Mouse (Mus musculus) cerebellum, adult (tissue): ENCODE data around the gene Rad21l.

Source experiments
- ATAC-seq: cut with Nextera tagmentation; 2 replicates; pipeline ENCODE4 v1.9.2; 2017; ENCODE audit warnings: mild to moderate bottlenecking, moderate library complexity, mixed read lengths; ENCODE audit not compliant: insufficient number of reproducible peaks, low FRiP score, low TSS enrichment

The Rad21l gene

DNA sequence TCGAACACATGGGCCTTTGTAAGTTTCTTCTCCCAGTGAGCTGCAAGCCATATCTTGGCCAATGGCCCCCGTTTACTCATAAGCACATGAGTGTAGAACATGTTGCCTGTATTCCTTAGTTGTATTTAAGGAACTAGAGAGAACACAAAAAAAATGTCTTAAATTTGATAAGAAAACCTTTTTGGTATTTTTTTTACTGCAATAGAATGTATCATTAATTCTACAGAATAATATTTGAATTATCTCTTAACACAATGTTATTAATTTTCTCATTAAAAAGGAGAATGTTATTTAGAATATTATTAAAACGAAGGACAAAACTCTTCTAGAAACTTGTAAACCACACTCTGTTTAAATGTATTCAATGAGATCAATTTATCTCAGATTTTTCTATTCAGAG lies at the start of gene Rad21l:
Gene Rad21l (minus strand): TSS at position 101 of the 400 bp plus-strand sequence.
- ATAC-seq = no peak

GRCm38 (mm10) chr2:151716318-151717055 lies 48.2 kb upstream of the Rad21l start:
- no peak for ATAC-seq

DNA sequence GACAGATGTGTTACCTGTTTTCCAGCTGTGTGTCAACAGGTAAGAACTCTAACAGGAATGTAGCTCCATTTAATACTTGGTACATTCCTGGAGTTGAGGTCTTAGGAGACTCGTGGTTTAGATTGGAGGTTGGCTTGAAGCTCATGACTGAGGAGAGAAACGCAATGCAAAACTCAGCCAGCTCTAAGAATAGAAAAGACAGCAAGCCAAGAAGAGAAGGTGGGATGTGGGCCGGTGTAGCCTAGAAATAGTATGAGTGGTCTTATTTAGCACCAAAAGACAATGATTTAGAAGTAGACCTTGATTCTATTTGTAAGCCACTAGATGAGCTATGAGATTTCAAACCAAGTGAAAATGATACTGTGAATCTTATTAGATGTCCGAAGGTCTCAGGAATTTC lies 47.2 kb upstream of the Rad21l start:
- ATAC-seq = no peak

- ATAC-seq = no peak
These were observed 44.3 kb upstream of the Rad21l start for GRCm38 (mm10) chr2:151712647-151713046.

GRCm38 (mm10) chr2:151702851-151703190 lies 34.5 kb upstream of the Rad21l start:
- ATAC-seq = peak; percentile 10; the same call in 1 of the 2 replicates

GRCm38 (mm10) chr2:151702146-151702850 lies 34.0 kb upstream of the Rad21l start:
- ATAC-seq = peak; percentile 59

DNA sequence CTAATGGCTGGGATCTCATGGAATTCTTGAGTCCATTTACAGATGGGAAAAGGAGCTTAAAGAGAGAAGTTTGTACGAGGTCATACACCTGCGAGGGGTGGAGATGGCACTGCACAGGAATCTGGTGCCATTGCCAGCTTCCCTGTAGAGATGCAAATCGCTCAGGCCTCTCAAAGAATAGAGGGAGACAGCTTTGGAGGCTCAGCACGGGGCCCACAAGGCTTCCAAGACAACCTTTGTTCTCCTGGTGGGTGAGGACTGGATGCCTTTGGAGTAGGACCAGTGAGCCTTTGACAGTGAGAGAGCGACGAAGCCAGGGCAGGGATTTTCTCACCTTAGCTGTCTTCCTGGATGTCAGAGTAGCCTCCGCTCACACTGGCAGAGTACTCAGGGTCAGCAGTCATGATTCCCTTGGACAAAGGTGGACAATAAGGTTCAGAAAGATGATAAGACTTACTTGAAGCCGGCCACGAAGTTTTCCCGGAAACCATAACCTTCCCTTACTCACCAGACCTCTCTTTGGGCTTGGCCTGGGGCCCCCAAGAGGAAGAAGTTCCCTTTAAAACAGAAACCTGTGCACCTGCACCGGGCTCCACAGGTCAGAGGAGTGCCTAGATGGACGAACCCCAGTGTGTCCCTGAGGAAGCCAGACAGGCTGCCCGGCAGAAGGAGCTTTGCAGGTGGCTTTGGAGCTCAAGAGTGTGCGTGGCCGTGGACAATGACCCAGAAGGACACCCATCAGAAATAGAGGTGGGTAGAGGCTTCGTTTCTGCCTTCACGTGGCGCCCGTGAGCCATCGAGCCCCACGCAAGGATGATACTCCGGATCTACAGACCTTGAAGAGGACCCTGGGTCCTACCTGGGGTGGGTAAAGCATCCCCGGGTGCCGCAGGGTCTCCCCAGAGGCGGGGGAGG lies 33.2 kb upstream of the Rad21l start, which contains the start of gene Tmem74b:
Gene Tmem74b (plus strand): TSS at position 778 of the 915 bp plus-strand sequence.
- peak; percentile 29; the same call in 1 of the 2 replicates for ATAC-seq

GRCm38 (mm10) chr2:151682976-151683375 lies 14.6 kb upstream of the Rad21l start:
- no peak for ATAC-seq

DNA sequence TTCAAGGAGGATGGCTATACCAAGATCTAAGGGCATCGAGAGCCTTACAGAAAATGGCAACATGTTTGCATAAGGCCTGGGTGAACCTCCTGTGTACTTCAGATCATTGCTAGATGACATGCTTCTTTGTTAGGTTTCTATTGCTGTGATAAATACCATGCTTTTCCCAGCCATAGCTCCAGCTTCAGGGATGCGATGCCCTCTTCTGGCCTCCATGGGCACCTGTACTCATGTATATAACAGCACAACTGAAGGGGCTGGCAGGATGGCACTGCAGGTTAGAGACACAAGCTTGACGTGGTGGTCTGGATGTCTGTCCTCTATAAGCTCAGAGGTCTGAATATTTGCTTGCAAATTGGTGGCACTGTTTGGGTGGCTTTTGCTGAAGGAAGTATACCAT lies 14.0 kb upstream of the Rad21l start:
- no peak for ATAC-seq

- ATAC-seq = no peak
These were observed 7.9 kb upstream of the Rad21l start for GRCm38 (mm10) chr2:151676234-151676633.

DNA sequence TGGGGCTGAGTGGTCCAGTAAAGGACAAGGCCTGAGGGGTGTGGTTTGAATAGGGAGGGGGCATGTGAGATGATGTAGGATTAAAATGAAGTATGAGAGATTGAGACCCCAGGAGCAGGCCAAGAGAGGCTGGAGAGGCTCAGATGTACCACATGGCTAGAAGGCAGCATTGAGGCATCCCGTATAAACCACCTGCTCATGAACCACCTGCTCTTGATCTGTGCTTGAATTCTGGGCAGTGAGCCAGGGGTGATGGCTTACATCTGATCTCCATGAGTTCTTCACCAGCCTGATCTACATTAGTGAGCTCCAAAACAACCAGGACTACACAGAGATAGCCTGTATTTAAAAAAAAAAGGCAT lies 2.6 kb upstream of the Rad21l start:
- ATAC-seq = no peak

- ATAC-seq = 0 out of 2 replicates have a peak, but pooled peaks have one; percentile 26
These were observed 2.0 kb upstream of the Rad21l start for GRCm38 (mm10) chr2:151670026-151670967.

GRCm38 (mm10) chr2:151652053-151652452 lies 16.3 kb downstream of the Rad21l start:
- no peak for ATAC-seq

DNA sequence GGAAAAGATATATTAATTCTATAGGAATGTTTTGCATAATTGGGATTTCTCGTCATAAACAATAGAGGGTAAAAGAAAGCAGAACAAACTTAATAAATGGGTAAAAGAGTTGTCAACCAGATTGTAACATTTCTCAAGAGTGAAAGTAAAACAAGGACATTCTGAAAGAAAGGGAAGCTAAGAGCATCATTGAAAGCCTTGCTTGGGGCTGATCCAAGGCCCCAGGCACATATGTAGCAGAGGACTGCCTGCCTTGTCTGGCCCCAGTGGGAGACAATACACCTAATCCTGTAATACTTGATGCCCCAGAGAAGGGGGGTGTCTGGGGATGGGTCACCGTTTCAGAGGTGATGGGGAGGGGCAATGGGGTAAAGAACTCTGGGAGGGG lies 32.3 kb downstream of the Rad21l start:
- ATAC-seq = no peak

DNA sequence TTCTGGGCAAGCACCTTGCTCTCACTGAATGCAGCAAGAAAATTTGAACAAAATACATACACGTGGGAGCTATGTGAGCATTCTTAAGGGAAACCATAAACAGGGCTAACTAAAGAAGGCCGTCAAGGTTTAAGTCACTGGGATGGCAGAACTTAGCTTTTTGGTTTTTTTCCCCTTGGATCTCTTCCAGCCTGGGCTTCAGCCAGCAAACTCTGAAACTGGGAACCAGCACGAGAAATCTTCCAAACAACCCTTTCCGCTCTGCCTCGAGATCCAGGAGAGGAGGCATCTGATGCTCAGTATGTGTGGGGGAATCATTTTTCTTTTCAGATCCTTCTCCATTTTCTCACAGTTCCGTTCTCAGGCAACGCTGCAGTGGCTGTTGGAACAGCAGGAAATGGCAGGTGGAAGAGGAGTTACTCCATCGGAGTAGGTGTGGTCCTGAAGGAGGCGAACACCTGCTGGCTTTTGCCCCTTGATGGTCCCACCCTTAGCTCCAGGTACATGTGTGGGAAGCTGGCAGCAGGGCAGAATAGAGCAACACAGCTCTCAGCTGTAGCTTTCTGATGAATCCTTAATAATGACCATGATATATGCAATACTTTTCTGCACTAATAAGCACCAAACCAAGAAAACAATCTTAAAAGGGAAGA lies 32.8 kb downstream of the Rad21l start:
- no peak for ATAC-seq

DNA sequence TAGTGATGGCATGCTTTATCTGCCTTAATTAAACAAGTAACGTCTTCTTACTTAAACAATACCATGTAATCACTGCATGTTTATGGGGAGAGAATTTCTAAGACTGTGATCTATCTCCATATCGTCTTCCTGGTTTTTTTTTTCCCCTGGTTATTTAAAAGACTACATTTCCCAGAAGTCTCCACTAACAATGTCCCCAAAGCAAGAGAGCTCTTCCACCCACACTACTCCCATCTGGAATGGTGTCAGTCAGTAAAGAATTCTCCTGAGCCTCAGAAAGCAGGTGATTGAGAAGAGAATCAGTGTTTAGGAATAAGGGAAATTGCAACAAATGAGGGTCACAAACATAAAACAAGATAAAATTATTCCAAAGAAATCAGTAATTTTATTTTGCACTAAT lies 33.4 kb downstream of the Rad21l start:
- no peak for ATAC-seq

DNA sequence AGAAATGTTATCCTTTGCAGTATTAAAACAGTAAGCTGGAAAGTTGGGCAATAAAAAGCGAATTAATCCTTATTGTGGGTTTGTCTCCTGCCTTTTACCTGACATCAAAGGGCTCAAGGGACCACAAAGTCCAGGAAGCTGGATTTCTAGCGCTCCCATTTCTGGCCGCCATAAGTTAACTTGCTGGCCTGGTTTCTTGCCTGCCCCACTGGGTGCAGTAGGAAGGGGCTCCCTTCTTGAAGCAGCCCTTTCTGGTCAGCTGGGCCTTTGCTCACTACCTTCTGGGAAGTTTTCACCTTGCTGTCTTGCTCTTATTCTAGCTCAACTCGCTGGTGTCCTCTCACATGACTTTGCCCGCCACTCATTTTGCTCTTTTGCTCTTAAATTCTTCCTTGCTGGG lies 35.4 kb downstream of the Rad21l start:
- no peak for ATAC-seq

GRCm38 (mm10) chr2:151632159-151632814 lies 36.0 kb downstream of the Rad21l start, which contains the start of gene Snph:
Gene Snph (minus strand): TSS chr2:151632593.
- peak; percentile 71 for ATAC-seq
